Mouse (Mus musculus) midbrain, embryonic 16.5 days (tissue): Measurements from ENCODE around the gene Capn15. TPM values are rescaled to one million over a fixed set of nuclear protein-coding genes. Genes with fewer than 3 reads are reported as not detected.

Experiments used
- ATAC-seq: fragments of 200-750 bp; cut with Nextera tagmentation; 2 replicates; pipeline ENCODE4 v1.8.0; 2017; ENCODE audit warnings: moderate TSS enrichment
- H3K27ac ChIP-seq: fragments of 300-500 bp; sonication (generic); 2 replicates; pipeline ENCODE4 v1.5.1; 2014; ENCODE audit warnings: mild to moderate bottlenecking, low read length, mixed read lengths
- H3K27me3 ChIP-seq: fragments of 300-500 bp; sonication (generic); 2 replicates; pipeline ENCODE4 v1.6.1; 2014; ENCODE audit warnings: low read depth, low read length, mixed read lengths; ENCODE audit not compliant: control insufficient read depth, insufficient read depth
- H3K36me3 ChIP-seq: fragments of 300-500 bp; sonication (generic); 2 replicates; pipeline ENCODE4 v1.6.1; 2014; ENCODE audit warnings: mild to moderate bottlenecking, low read length, moderate library complexity, mixed read lengths; ENCODE audit not compliant: control insufficient read depth, insufficient read depth
- H3K4me1 ChIP-seq: fragments of 300-500 bp; sonication (generic); 2 replicates; pipeline ENCODE4 v1.6.1; 2014; ENCODE audit warnings: mild to moderate bottlenecking, low read length, mixed read lengths; ENCODE audit not compliant: control insufficient read depth, insufficient read depth
- H3K4me2 ChIP-seq: fragments of 300-500 bp; sonication (generic); 2 replicates; pipeline ENCODE4 v1.6.1; 2014; ENCODE audit warnings: mild to moderate bottlenecking, low read length, mixed read lengths
- H3K4me3 ChIP-seq: fragments of 300-500 bp; sonication (generic); 2 replicates; pipeline ENCODE4 v1.5.1; 2014; ENCODE audit warnings: low read depth, mild to moderate bottlenecking, low read length, moderate library complexity, mixed read lengths
- H3K9ac ChIP-seq: fragments of 300-500 bp; sonication (generic); 2 replicates; pipeline ENCODE4 v1.6.1; 2014; ENCODE audit warnings: low read depth, low read length, mixed read lengths
- H3K9me3 ChIP-seq: fragments of 300-500 bp; sonication (generic); replicated peaks from 2 replicates; pipeline ENCODE4 v1.6.1; 2014; ENCODE audit warnings: mild to moderate bottlenecking, low read length, mixed read lengths; ENCODE audit not compliant: control insufficient read depth, poor library complexity, severe bottlenecking
- WGBS: fragments of 180-500 bp; shearing (Covaris S2); extraction: QIAGEN DNeasy Blood & Tissue Kit; methylation state at CpG from one replicate; pipeline ENCODE4 v1.1.7; 2014; 5-methylcytosine and 5-hydroxymethylcytosine counted together
- polyA plus RNA-seq: library from polyadenylated mRNA; unstranded; fragments of >200 nt; fragmentation: Nextera tagmentation; extraction: Ambion mirVana; gene quantifications from 2 replicates; pipeline ENCODE4 v1.2.1, GENCODE M21; 2015

Gene Capn15
- polyA plus RNA-seq, 1 experiment from 2014 or later = 20.8 TPM

DNA sequence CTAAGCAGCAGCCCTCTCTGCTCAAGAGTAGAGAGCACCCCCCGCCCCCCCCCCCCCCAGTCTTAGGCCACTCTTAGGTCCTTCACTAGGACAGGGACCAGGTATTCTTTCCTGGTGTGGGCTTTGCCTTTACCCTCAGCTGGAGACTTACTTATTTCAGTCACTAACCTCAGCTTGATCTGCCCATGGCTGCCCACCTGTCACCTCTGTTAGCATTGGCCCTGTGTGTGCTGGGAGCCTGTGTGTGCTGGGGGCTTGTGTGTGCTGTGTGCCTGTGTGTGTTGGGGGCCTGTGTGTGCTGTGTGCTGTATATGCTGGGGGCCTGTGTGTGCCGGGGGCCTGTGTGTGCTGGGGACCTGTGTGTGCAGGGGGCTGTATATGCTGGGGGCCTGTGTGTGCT is 30.9 kb downstream of the Capn15 start:
- 92% methylated on average over 2 of the region's 2 CpGs for WGBS
- Histone ChIP-seq H3K4me3 (no peak overlapping the region), H3K27ac (no peak overlapping the region), H3K27me3 (peaks cover 41% of the 10 kb centered on the region), H3K9ac (no peak overlapping the region), H3K4me2 (no peak overlapping the region), H3K4me1 (peaks cover 4% of the 10 kb centered on the region), H3K9me3 (no peaks in the 10 kb centered on the region), H3K36me3 (no peaks in the 10 kb centered on the region; the same call in 1 of the 2 replicates)
- ATAC-seq = no peak

- Histone ChIP-seq H3K9me3 (no peaks in the 10 kb centered on the region), H3K27ac (no peak overlapping the region), H3K4me2 (no peak overlapping the region), H3K36me3 (no peaks in the 10 kb centered on the region), H3K4me1 (peaks cover 4% of the 10 kb centered on the region), H3K27me3 (peaks cover 42% of the 10 kb centered on the region), H3K4me3 (no peak overlapping the region), H3K9ac (no peak overlapping the region)
- 81% methylated on average over 5 of the region's 5 CpGs for WGBS
- no peak for ATAC-seq
These were observed 32.4 kb downstream of the Capn15 start for GRCm38 (mm10) chr17:25953161-25953560.

- Histone ChIP-seq H3K9me3 (no peaks in the 10 kb centered on the region), H3K27ac (no peak within 1 kb of the TSS), H3K4me3 (peak within 1 kb of the TSS; percentile 34), H3K4me1 (peaks cover 4% of the 10 kb centered on the region), H3K4me2 (peak within 1 kb of the TSS; percentile 53), H3K36me3 (no peaks in the 10 kb centered on the region), H3K27me3 (peaks cover 42% of the 10 kb centered on the region), H3K9ac (peak within 1 kb of the TSS; percentile 25; the same call in 1 of the 2 replicates)
- ATAC-seq = no peak
- WGBS = 1% methylated on average over 42 of the region's 58 CpGs
These were observed 33.6 kb downstream of the Capn15 start, which contains the start of gene A930017K11Rik for GRCm38 (mm10) chr17:25951803-25952623. TSS of gene A930017K11Rik (minus strand) at chr17:25952565.

GRCm38 (mm10) chr17:25951225-25951802 is 34.3 kb downstream of the Capn15 start:
- H3K4me3 ChIP-seq = peak overlapping the region; percentile 34
- H3K9ac ChIP-seq = no peak overlapping the region
- WGBS = under 1% methylated on average over 33 of the region's 33 CpGs
- H3K9me3 ChIP-seq = no peaks in the 10 kb centered on the region
- no peaks in the 10 kb centered on the region for H3K36me3 ChIP-seq
- no peak overlapping the region for H3K27ac ChIP-seq
- peaks cover 4% of the 10 kb centered on the region for H3K4me1 ChIP-seq
- H3K4me2 ChIP-seq = peak overlapping the region; percentile 53
- peaks cover 42% of the 10 kb centered on the region for H3K27me3 ChIP-seq
- ATAC-seq = no peak

GRCm38 (mm10) chr17:25950706-25951105 is 34.9 kb downstream of the Capn15 start:
- no peaks in the 10 kb centered on the region for H3K9me3 ChIP-seq
- H3K4me2 ChIP-seq = no peak overlapping the region
- ATAC-seq = no peak
- H3K27me3 ChIP-seq = peaks cover 42% of the 10 kb centered on the region
- H3K4me1 ChIP-seq = peaks cover 4% of the 10 kb centered on the region
- no peak overlapping the region for H3K4me3 ChIP-seq
- H3K9ac ChIP-seq = no peak overlapping the region
- WGBS = no CpG with 5 or more reads among the region's 3 CpGs
- no peaks in the 10 kb centered on the region for H3K36me3 ChIP-seq
- H3K27ac ChIP-seq = no peak overlapping the region

DNA sequence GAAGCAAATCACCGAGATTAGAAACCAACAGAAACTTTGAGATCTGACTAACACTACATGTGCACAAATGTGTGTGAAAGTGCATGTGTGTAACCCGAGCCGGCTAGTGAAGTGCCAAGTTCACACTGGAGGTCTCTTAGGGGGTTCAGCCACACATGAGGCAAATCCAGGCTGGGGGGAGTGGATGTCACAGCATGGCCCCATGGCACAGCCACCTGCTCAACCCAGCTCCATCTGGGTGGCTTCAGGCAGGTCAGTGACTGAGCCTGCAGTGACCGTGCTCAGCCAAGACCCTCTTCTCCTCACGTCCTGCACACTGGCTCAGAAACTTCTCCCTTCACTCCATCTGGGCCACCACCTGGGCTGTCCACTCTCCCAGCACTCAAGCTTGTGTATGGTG is 35.6 kb downstream of the Capn15 start:
- H3K27ac ChIP-seq = no peak overlapping the region
- H3K4me3 ChIP-seq = no peak overlapping the region
- no peaks in the 10 kb centered on the region for H3K9me3 ChIP-seq
- no peak for ATAC-seq
- H3K9ac ChIP-seq = no peak overlapping the region
- no peaks in the 10 kb centered on the region for H3K36me3 ChIP-seq
- H3K4me1 ChIP-seq = peaks cover 4% of the 10 kb centered on the region
- WGBS = 80% methylated on average over 5 of the region's 5 CpGs
- no peak overlapping the region for H3K4me2 ChIP-seq
- H3K27me3 ChIP-seq = peaks cover 42% of the 10 kb centered on the region

DNA sequence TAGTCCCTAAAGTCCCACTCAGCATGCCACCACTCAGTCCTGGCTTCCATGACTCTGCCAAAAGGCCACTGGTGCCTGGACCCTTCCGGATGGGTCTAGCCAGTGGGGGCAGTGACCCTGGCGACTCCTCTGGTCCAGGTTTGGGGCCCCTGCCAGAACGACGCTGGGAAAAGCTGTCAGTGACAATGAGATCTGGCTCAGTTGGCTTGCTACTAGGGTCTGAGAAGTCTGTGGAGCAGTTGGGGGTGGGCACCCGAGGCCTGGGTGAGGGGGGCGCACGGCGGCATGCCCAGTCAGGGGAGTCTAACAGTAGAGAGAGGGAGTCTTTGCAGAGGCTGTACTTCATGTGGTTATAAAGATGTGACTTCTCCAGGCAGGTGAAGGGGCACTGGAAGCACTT is 37.5 kb downstream of the Capn15 start:
- Histone ChIP-seq H3K4me3 (no peak overlapping the region), H3K27me3 (peaks cover 35% of the 10 kb centered on the region), H3K9me3 (no peaks in the 10 kb centered on the region), H3K4me2 (no peak overlapping the region), H3K4me1 (peaks cover 4% of the 10 kb centered on the region), H3K36me3 (no peaks in the 10 kb centered on the region), H3K9ac (no peak overlapping the region), H3K27ac (no peak overlapping the region)
- ATAC-seq = no peak
- 78% methylated on average over 8 of the region's 8 CpGs for WGBS

DNA sequence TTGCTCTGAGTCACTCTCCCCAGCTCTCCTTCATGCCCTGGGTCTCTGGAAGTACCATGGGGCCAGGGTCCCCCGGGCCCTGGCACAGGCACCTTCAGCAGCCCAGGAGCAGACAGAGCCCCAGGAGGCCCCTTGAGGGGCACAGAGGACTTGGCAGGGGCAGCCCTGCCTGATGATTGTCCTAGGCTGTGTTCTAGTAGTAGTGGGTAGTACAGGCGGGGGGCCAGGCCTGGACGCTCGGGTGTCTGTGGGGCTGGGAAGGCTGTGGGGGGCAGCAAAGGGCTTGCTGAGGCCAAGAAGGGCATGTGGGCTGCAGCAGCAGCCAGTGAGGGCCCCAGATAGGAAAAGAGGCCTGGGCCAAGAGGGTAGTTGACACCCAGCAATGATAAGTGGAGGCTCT is 38.0 kb downstream of the Capn15 start:
- Histone ChIP-seq H3K4me1 (peaks cover 4% of the 10 kb centered on the region), H3K4me3 (no peak overlapping the region), H3K9ac (no peak overlapping the region), H3K27me3 (peaks cover 30% of the 10 kb centered on the region), H3K4me2 (no peak overlapping the region), H3K9me3 (no peaks in the 10 kb centered on the region), H3K27ac (no peak overlapping the region), H3K36me3 (no peaks in the 10 kb centered on the region)
- ATAC-seq = no peak
- WGBS = 92% methylated on average over 4 of the region's 4 CpGs

GRCm38 (mm10) chr17:25946891-25947290 is 38.7 kb downstream of the Capn15 start:
- Histone ChIP-seq H3K4me2 (no peak overlapping the region), H3K4me3 (no peak overlapping the region), H3K36me3 (no peaks in the 10 kb centered on the region), H3K27ac (no peak overlapping the region), H3K9me3 (no peaks in the 10 kb centered on the region), H3K4me1 (peaks cover 7% of the 10 kb centered on the region; the same call in 1 of the 2 replicates), H3K27me3 (peaks cover 23% of the 10 kb centered on the region), H3K9ac (no peak overlapping the region)
- 84% methylated on average over 8 of the region's 8 CpGs for WGBS
- ATAC-seq = no peak
